Mouse (Mus musculus): ENCODE measurements around the gene Nmb. TPM values are rescaled to one million over a fixed set of nuclear protein-coding genes. Genes with fewer than 3 reads are reported as not detected.
A peak's percentile ranks its signal among the peaks of the same experiment; 100 is the strongest.
"Not testable (repeated sequence)": the region's sequence is repeated elsewhere in the genome, so short reads cannot be mapped to it uniquely, and the experiment has no call there.

Nmb gene
- 1.9 TPM in 1 of 2 replicates, not detected in the other for total RNA-seq (2021)
- long read RNA-seq, partial matches to known transcripts, result 0 of 1 reads
- long read RNA-seq, other reads (novel, unspliced or antisense), result 0 of 1 reads

GRCm38 (mm10) chr7:80904921-80905515 is at the start of gene Nmb:
Gene Nmb, minus strand, starts transcription at chr7:80905076.
- DNase-seq, result peak; percentile 76

GRCm38 (mm10) chr7:80954251-80954650 is 49.4 kb upstream of the Nmb start:
- no peak for DNase-seq

GRCm38 (mm10) chr7:80952140-80952539 is 47.3 kb upstream of the Nmb start:
- no peak for DNase-seq

- no peak for DNase-seq
Measured at GRCm38 (mm10) chr7:80951461-80951860, 46.6 kb upstream of the Nmb start.

- DNase-seq, result peak; percentile 92
Measured at GRCm38 (mm10) chr7:80947445-80948350, 42.8 kb upstream of the Nmb start, which contains the start of gene Sec11a. Gene Sec11a, minus strand, starts transcription at chr7:80947780.

GRCm38 (mm10) chr7:80939808-80940207 is 34.9 kb upstream of the Nmb start:
- DNase-seq, result no peak

GRCm38 (mm10) chr7:80937304-80937666 is 32.4 kb upstream of the Nmb start:
- not testable (repeated sequence) for DNase-seq

GRCm38 (mm10) chr7:80936617-80937303 is 31.9 kb upstream of the Nmb start:
- not testable (repeated sequence) for DNase-seq

- DNase-seq, result no peak
Measured at GRCm38 (mm10) chr7:80935834-80936233, 31.0 kb upstream of the Nmb start.

- DNase-seq, result no peak
Measured at GRCm38 (mm10) chr7:80932777-80933176, 27.9 kb upstream of the Nmb start.

- DNase-seq, result no peak
Measured at GRCm38 (mm10) chr7:80931618-80932207, 26.8 kb upstream of the Nmb start.

- DNase-seq, result no peak
Measured at GRCm38 (mm10) chr7:80923165-80923564, 18.3 kb upstream of the Nmb start.

GRCm38 (mm10) chr7:80919647-80920008 is 14.8 kb upstream of the Nmb start:
- DNase-seq, result no peak

GRCm38 (mm10) chr7:80918982-80919646 is 14.2 kb upstream of the Nmb start:
- DNase-seq, result no peak

- no peak for DNase-seq
Measured at GRCm38 (mm10) chr7:80917916-80918465, 13.1 kb upstream of the Nmb start.

- no peak for DNase-seq
Measured at GRCm38 (mm10) chr7:80912496-80912895, 7.6 kb upstream of the Nmb start.

- no peak for DNase-seq
Measured at GRCm38 (mm10) chr7:80911053-80911452, 6.2 kb upstream of the Nmb start.

- DNase-seq, result no peak
Measured at GRCm38 (mm10) chr7:80903625-80904422, 1.1 kb downstream of the Nmb start.

GRCm38 (mm10) chr7:80901541-80902274 is 3.2 kb downstream of the Nmb start:
- DNase-seq, result no peak

GRCm38 (mm10) chr7:80900944-80901501 is 3.9 kb downstream of the Nmb start, which contains the start of gene Wdr73:
Gene Wdr73, minus strand, starts transcription at chr7:80901269.
- peak; percentile 89 for DNase-seq

Measured in adrenal gland, postnatal 25 days (tissue).